Mouse (Mus musculus): ENCODE results near the gene Mast4.

The Mast4 gene

GRCm38 (mm10) chr13:103316777-103317367 lies 17.4 kb downstream of the Mast4 start:
- in situ Hi-C loops (cut with MboI, MseI) = no loop called here

GRCm38 (mm10) chr13:103315113-103315708 lies 19.1 kb downstream of the Mast4 start:
- in situ Hi-C loops (cut with MboI, MseI) = no loop called here

GRCm38 (mm10) chr13:103308296-103308695 lies 26.0 kb downstream of the Mast4 start:
- in situ Hi-C loops (cut with MboI, MseI) = no loop called here

GRCm38 (mm10) chr13:103303826-103304225 lies 30.5 kb downstream of the Mast4 start:
- in situ Hi-C loops (cut with MboI, MseI) = no loop called here

GRCm38 (mm10) chr13:103302508-103302907 lies 31.8 kb downstream of the Mast4 start:
- in situ Hi-C loops (cut with MboI, MseI) = no loop called here

GRCm38 (mm10) chr13:103302077-103302476 lies 32.2 kb downstream of the Mast4 start:
- in situ Hi-C loops (cut with MboI, MseI) = no loop called here

GRCm38 (mm10) chr13:103294424-103294823 lies 39.9 kb downstream of the Mast4 start:
- in situ Hi-C loops (cut with MboI, MseI) = no loop called here

- in situ Hi-C loops (cut with MboI, MseI) = no loop called here
Observed at GRCm38 (mm10) chr13:103293121-103293520, 41.2 kb downstream of the Mast4 start.

- in situ Hi-C loops (cut with MboI, MseI) = no loop called here
Observed at GRCm38 (mm10) chr13:103291098-103291497, 43.2 kb downstream of the Mast4 start.

- in situ Hi-C loops (cut with MboI, MseI) = no loop called here
Observed at GRCm38 (mm10) chr13:103285821-103286220, 48.5 kb downstream of the Mast4 start.

GRCm38 (mm10) chr13:103285036-103285435 lies 49.3 kb downstream of the Mast4 start:
- in situ Hi-C loops (cut with MboI, MseI) = no loop called here

- in situ Hi-C loops (cut with MboI, MseI) = no loop called here
Observed at GRCm38 (mm10) chr13:103270856-103271391, 63.4 kb downstream of the Mast4 start.

GRCm38 (mm10) chr13:103262707-103263106 lies 71.6 kb downstream of the Mast4 start:
- in situ Hi-C loops (cut with MboI, MseI) = no loop called here

- in situ Hi-C loops (cut with MboI, MseI) = no loop called here
Observed at GRCm38 (mm10) chr13:103262061-103262460, 72.2 kb downstream of the Mast4 start.

- in situ Hi-C loops (cut with MboI, MseI) = no loop called here
Observed at GRCm38 (mm10) chr13:103260414-103260813, 73.9 kb downstream of the Mast4 start.

GRCm38 (mm10) chr13:103258106-103258505 lies 76.2 kb downstream of the Mast4 start:
- in situ Hi-C loops (cut with MboI, MseI) = no loop called here

GRCm38 (mm10) chr13:103254861-103255260 lies 79.4 kb downstream of the Mast4 start:
- in situ Hi-C loops (cut with MboI, MseI) = no loop called here

GRCm38 (mm10) chr13:103253077-103253476 lies 81.2 kb downstream of the Mast4 start:
- in situ Hi-C loops (cut with MboI, MseI) = no loop called here

GRCm38 (mm10) chr13:103248102-103249054 lies 85.9 kb downstream of the Mast4 start:
- in situ Hi-C loops (cut with MboI, MseI) = no loop called here

GRCm38 (mm10) chr13:103246973-103247718 lies 87.2 kb downstream of the Mast4 start:
- in situ Hi-C loops (cut with MboI, MseI) = no loop called here

- in situ Hi-C loops (cut with MboI, MseI) = no loop called here
Observed at GRCm38 (mm10) chr13:103245431-103245830, 88.9 kb downstream of the Mast4 start.

All from T-helper 17 cell (primary cell).